Mouse (Mus musculus) macrophage (primary cell): ENCODE measurements around the gene Lrrc7. TPM values are rescaled to one million over a fixed set of nuclear protein-coding genes. Genes with fewer than 3 reads are reported as not detected.

Source experiments
- H3K27ac ChIP-seq: fragments of 350-480 bp; formaldehyde crosslinking; 2 replicates; pipeline ENCODE4 v1.9.0; 2021
- H3K36me3 ChIP-seq: fragments of 350-480 bp; formaldehyde crosslinking; 2 replicates; pipeline ENCODE4 v1.9.0; 2021; ENCODE audit errors: inconsistent target
- H3K4me3 ChIP-seq: fragments of 350-480 bp; formaldehyde crosslinking; 2 replicates; pipeline ENCODE4 v1.9.0; 2021; ENCODE audit errors: inconsistent target
- H3K79me2 ChIP-seq: fragments of 350-480 bp; formaldehyde crosslinking; 2 replicates; pipeline ENCODE4 v1.9.0; 2021; ENCODE audit errors: inconsistent target
- WGBS: methylation state at CpG from one replicate; pipeline ENCODE4 v1.1.7; 2026; ENCODE audit warnings: inconsistent platforms; ENCODE audit not compliant: missing documents; 5-methylcytosine and 5-hydroxymethylcytosine counted together
- polyA plus RNA-seq: library from polyadenylated mRNA; stranded (reverse); fragments of 250-400 nt; gene quantifications from 3 replicates; pipeline ENCODE4 v1.2.4, GENCODE M21; 2018; ENCODE audit warnings: inconsistent platforms

The Lrrc7 gene
- polyA plus RNA-seq, 1 experiment from 2014 or later: not detected

GRCm38 (mm10) chr3:158295041-158295440 is 267.0 kb downstream of the Lrrc7 start:
- Histone ChIP-seq H3K36me3 (no peaks in the 10 kb centered on the region), H3K27ac (no peak overlapping the region), H3K79me2 (no peaks in the 10 kb centered on the region), H3K4me3 (no peak overlapping the region)
- WGBS: 84% methylated on average over 5 of the region's 5 CpGs

- 73% methylated on average over 1 of the region's 1 CpGs for WGBS
- no peaks in the 10 kb centered on the region for H3K79me2 ChIP-seq
- H3K27ac ChIP-seq: no peak overlapping the region
- no peak overlapping the region for H3K4me3 ChIP-seq
- H3K36me3 ChIP-seq: no peaks in the 10 kb centered on the region
These were observed 277.6 kb downstream of the Lrrc7 start for GRCm38 (mm10) chr3:158284431-158284830.

GRCm38 (mm10) chr3:158278631-158279030 is 283.4 kb downstream of the Lrrc7 start:
- Histone ChIP-seq H3K27ac (no peak overlapping the region), H3K79me2 (no peaks in the 10 kb centered on the region), H3K4me3 (no peak overlapping the region), H3K36me3 (no peaks in the 10 kb centered on the region)
- 62% methylated on average over 2 of the region's 2 CpGs for WGBS

GRCm38 (mm10) chr3:158272700-158273099 is 289.3 kb downstream of the Lrrc7 start:
- H3K36me3 ChIP-seq: no peaks in the 10 kb centered on the region
- 90% methylated on average over 1 of the region's 1 CpGs for whole genome bisulfite sequencing
- H3K27ac ChIP-seq: no peak overlapping the region
- no peak overlapping the region for H3K4me3 ChIP-seq
- no peaks in the 10 kb centered on the region for H3K79me2 ChIP-seq

GRCm38 (mm10) chr3:158270887-158271286 is 291.1 kb downstream of the Lrrc7 start:
- Histone ChIP-seq H3K4me3 (no peak overlapping the region), H3K79me2 (no peaks in the 10 kb centered on the region), H3K36me3 (no peaks in the 10 kb centered on the region), H3K27ac (no peak overlapping the region)
- WGBS: 44% methylated on average over 1 of the region's 1 CpGs

- H3K4me3 ChIP-seq: no peak overlapping the region
These were observed 309.4 kb downstream of the Lrrc7 start for GRCm38 (mm10) chr3:158252576-158252975.

GRCm38 (mm10) chr3:158247672-158248071 is 314.3 kb downstream of the Lrrc7 start:
- Histone ChIP-seq H3K36me3 (no peaks in the 10 kb centered on the region), H3K27ac (no peak overlapping the region), H3K4me3 (no peak overlapping the region), H3K79me2 (no peaks in the 10 kb centered on the region)
- 83% methylated on average over 1 of the region's 1 CpGs for WGBS

More at GRCm38 (mm10) chr3:158252576-158252975, 309.4 kb downstream of the Lrrc7 start:
- no peaks in the 10 kb centered on the region for H3K36me3 ChIP-seq
- H3K79me2 ChIP-seq: no peaks in the 10 kb centered on the region
- no peak overlapping the region for H3K27ac ChIP-seq

- Histone ChIP-seq H3K4me3 (no peak overlapping the region), H3K79me2 (no peaks in the 10 kb centered on the region), H3K27ac (no peak overlapping the region), H3K36me3 (no peaks in the 10 kb centered on the region)
- 79% methylated on average over 2 of the region's 2 CpGs for WGBS
These were observed 351.4 kb downstream of the Lrrc7 start for GRCm38 (mm10) chr3:158210657-158211056.

GRCm38 (mm10) chr3:158210026-158210425 is 352.0 kb downstream of the Lrrc7 start:
- 22% methylated on average over 2 of the region's 2 CpGs for WGBS
- no peak overlapping the region for H3K27ac ChIP-seq
- H3K36me3 ChIP-seq: no peaks in the 10 kb centered on the region
- H3K79me2 ChIP-seq: no peaks in the 10 kb centered on the region
- no peak overlapping the region for H3K4me3 ChIP-seq

- Histone ChIP-seq H3K36me3 (no peaks in the 10 kb centered on the region), H3K4me3 (no peak overlapping the region), H3K79me2 (no peaks in the 10 kb centered on the region), H3K27ac (no peak overlapping the region)
- WGBS: 52% methylated on average over 2 of the region's 2 CpGs
These were observed 354.2 kb downstream of the Lrrc7 start for GRCm38 (mm10) chr3:158207840-158208239.

- Histone ChIP-seq H3K4me3 (no peak overlapping the region), H3K79me2 (no peaks in the 10 kb centered on the region), H3K36me3 (no peaks in the 10 kb centered on the region), H3K27ac (no peak overlapping the region)
- WGBS: 83% methylated on average over 3 of the region's 3 CpGs
These were observed 359.2 kb downstream of the Lrrc7 start for GRCm38 (mm10) chr3:158202776-158203175.

GRCm38 (mm10) chr3:158195426-158195825 is 366.6 kb downstream of the Lrrc7 start:
- Histone ChIP-seq H3K79me2 (no peaks in the 10 kb centered on the region), H3K4me3 (no peak overlapping the region), H3K36me3 (no peaks in the 10 kb centered on the region), H3K27ac (no peak overlapping the region)

- Histone ChIP-seq H3K4me3 (no peak overlapping the region), H3K27ac (no peak overlapping the region), H3K36me3 (no peaks in the 10 kb centered on the region), H3K79me2 (no peaks in the 10 kb centered on the region)
- 71% methylated on average over 1 of the region's 1 CpGs for WGBS
These were observed 368.8 kb downstream of the Lrrc7 start for GRCm38 (mm10) chr3:158193229-158193628.

GRCm38 (mm10) chr3:158174880-158175735 is 386.9 kb downstream of the Lrrc7 start:
- Histone ChIP-seq H3K79me2 (no peaks in the 10 kb centered on the region), H3K36me3 (no peaks in the 10 kb centered on the region), H3K4me3 (no peak overlapping the region), H3K27ac (no peak overlapping the region)
- 72% methylated on average over 10 of the region's 10 CpGs for WGBS

GRCm38 (mm10) chr3:158169180-158169579 is 392.8 kb downstream of the Lrrc7 start:
- WGBS: 95% methylated on average over 8 of the region's 8 CpGs
- H3K4me3 ChIP-seq: no peak overlapping the region
- H3K27ac ChIP-seq: no peak overlapping the region
- H3K36me3 ChIP-seq: no peaks in the 10 kb centered on the region
- no peaks in the 10 kb centered on the region for H3K79me2 ChIP-seq

- Histone ChIP-seq H3K4me3 (no peak overlapping the region), H3K36me3 (no peaks in the 10 kb centered on the region), H3K27ac (no peak overlapping the region), H3K79me2 (no peaks in the 10 kb centered on the region)
- WGBS: 92% methylated on average over 4 of the region's 4 CpGs
These were observed 393.6 kb downstream of the Lrrc7 start for GRCm38 (mm10) chr3:158168454-158168853.
